Mouse (Mus musculus): ENCODE measurements at regions not wholly inside any gene's neighbourhood (a gene's known extent, or its start where the extent isn't known, plus 50 kb on each side); places are given as distances from the start of the nearest gene placed in this dataset.

Small RNA genes in the stretch of these regions (microRNA-seq; reads per million reads assigned to microRNA genes)
- gene Gm24933, result 0 reads per million in 2 experiments

Measured in left cerebral cortex, postnatal 25 days (tissue).